Mouse (Mus musculus) lung, postnatal 0 days (tissue): ENCODE measurements around the gene Rnpep.

ENCODE experiments used
- CTCF ChIP-seq: IDR thresholded peaks from 2 replicates; pipeline ENCODE4 v1.5.1; 2016; ENCODE audit warnings: antibody characterized with exemption, mild to moderate bottlenecking
- EP300 ChIP-seq: IDR thresholded peaks from 2 replicates; pipeline ENCODE4 v1.6.1; 2016; ENCODE audit warnings: antibody characterized with exemption, mild to moderate bottlenecking, control low read depth

GRCm38 (mm10) chr1:135217607-135218233, 66.2 kb downstream of the Rnpep start:
- TF ChIP-seq CTCF (no peak), EP300 (no peak)
